In genomic region chr9:106402607-106403375, GRCm38 (mm10) we compare ENCODE assay signal across 17 mouse cellular contexts. TPM values are rescaled to one million over a fixed set of nuclear protein-coding genes. Genes with fewer than 3 reads are reported as not detected.
DNase-seq lines count a peak whose midpoint lies in the region; ATAC-seq and TF ChIP-seq lines count a peak whose summit lies in the region.
"Had no signal": no experiment of that assay in that cellular context is flagged by ENCODE, and none has a peak within 500 bp of the region (broad histone marks: within the 10 kb centered on the region; RNA-seq: fewer than 3 reads in every experiment).

No protein-coding gene starts in this region.

- 86% methylated on average over 16 of the region's 16 CpGs for WGBS in forebrain, embryonic 10.5 days
- 88% methylated on average over 16 of the region's 16 CpGs for WGBS in forebrain, embryonic 11.5 days

- no peak overlapping the region for H3K9ac ChIP-seq in forebrain, embryonic 11.5 days (ENCODE audit: low read length)
- H3K9ac ChIP-seq: embryonic facial prominence, embryonic 15.5 days; forebrain, embryonic 12.5 days; neural tube, embryonic 12.5 days had no signal

- TF ChIP-seq CTCF in left cerebral cortex, adult 2 months (IDR thresholded peaks at IDR 0.05), result no peak

- H3K27ac ChIP-seq in forebrain, embryonic 10.5 days, result 0 out of 2 replicates have a peak overlapping the region, but pooled peaks have one; percentile 12
- H3K27ac ChIP-seq in forebrain, embryonic 11.5 days (ENCODE audit: low read depth, low read length), result no peak overlapping the region
- peak overlapping the region; percentile 87 for H3K27ac ChIP-seq in left cerebral cortex, adult 2 months
- H3K27ac ChIP-seq: embryonic facial prominence, embryonic 15.5 days; forebrain, embryonic 12.5 days; neural tube, embryonic 12.5 days had no signal

- intact Hi-C loops in left cerebral cortex, adult 2 months (cut with DNase I), result loop anchor here (2.0 kb wide), 3 partner anchors 16 to 102 kb away; no protein-coding TSS in a partner anchor
- intact Hi-C loops in left cerebral cortex, postnatal 10 days (cut with DNase I), result no loop called here

- H3K27me3 ChIP-seq in forebrain, embryonic 10.5 days (ENCODE audit: poor library complexity, severe bottlenecking), result no peaks in the 10 kb centered on the region; the same call in 1 of the 2 replicates
- no peaks in the 10 kb centered on the region for H3K27me3 ChIP-seq in forebrain, embryonic 11.5 days (ENCODE audit: control insufficient read depth, insufficient read depth, low read length)
- H3K27me3 ChIP-seq: embryonic facial prominence, embryonic 15.5 days; forebrain, embryonic 12.5 days; neural tube, embryonic 12.5 days had no signal

- peaks cover 46% of the 10 kb centered on the region for H3K4me1 ChIP-seq in forebrain, embryonic 10.5 days
- H3K4me1 ChIP-seq in forebrain, embryonic 11.5 days (replicated peaks; ENCODE audit: control insufficient read depth, insufficient read depth, low read length), result 0 out of 2 replicates have a peak, but pooled peaks cover 2% of the 10 kb centered on the region
- H3K4me1 ChIP-seq: neural tube, embryonic 12.5 days had no signal

- ATAC-seq in forebrain, embryonic 11.5 days (replicated peaks; ENCODE audit: low FRiP score), result no peak

- no peaks in the 10 kb centered on the region for H3K36me3 ChIP-seq in forebrain, embryonic 10.5 days (replicated peaks)
- H3K36me3 ChIP-seq in forebrain, embryonic 11.5 days (ENCODE audit: control insufficient read depth, insufficient read depth, low read length), result no peaks in the 10 kb centered on the region
- H3K36me3 ChIP-seq: embryonic facial prominence, embryonic 15.5 days; forebrain, embryonic 12.5 days; neural tube, embryonic 12.5 days had no signal

- no peak overlapping the region for H3K4me3 ChIP-seq in forebrain, embryonic 10.5 days
- no peak overlapping the region for H3K4me3 ChIP-seq in forebrain, embryonic 11.5 days (ENCODE audit: low read depth, low read length)
- H3K4me3 ChIP-seq in left cerebral cortex, adult 2 months, result no peak overlapping the region
- H3K4me3 ChIP-seq: embryonic facial prominence, embryonic 15.5 days; forebrain, embryonic 12.5 days; neural tube, embryonic 12.5 days had no signal

- DNase-seq in forebrain, embryonic 10.5 days (ENCODE audit: extremely low spot score, low spot score), result no peak
- no peak for DNase-seq in forebrain, embryonic 11.5 days (ENCODE audit: low spot score)
- no peak for DNase-seq in left cerebral cortex, adult 2 months (ENCODE audit: extremely low spot score in 1 of 2, low spot score in 2 of 2)
- no peak for DNase-seq in left cerebral cortex, postnatal 10 days (ENCODE audit: extremely low spot score in 1 of 2, low spot score in 2 of 2)
- peak; percentile 69 to 70 for DNase-seq in right cerebral cortex, adult 2 months (ENCODE audit: low spot score in 2 of 2)
- no peak for DNase-seq in right cerebral cortex, postnatal 4 days
- DNase-seq in urinary bladder, postnatal 10 days (ENCODE audit: low spot score), result no peak
- DNase-seq in T-cell, adult 2 months (ENCODE audit: low spot score), result no peak
- DNase-seq: cerebellum, adult 9-11 months; heart, adult 11 months; kidney, adult 2 months; kidney, postnatal 14 days; lung, postnatal 10 days; thymus, postnatal 14 days had no signal

- no peaks in the 10 kb centered on the region for H3K9me3 ChIP-seq in forebrain, embryonic 10.5 days
- H3K9me3 ChIP-seq in forebrain, embryonic 11.5 days (ENCODE audit: control insufficient read depth, low read length), result no peaks in the 10 kb centered on the region
- H3K9me3 ChIP-seq: embryonic facial prominence, embryonic 15.5 days; forebrain, embryonic 12.5 days; neural tube, embryonic 12.5 days had no signal

- H3K4me2 ChIP-seq in forebrain, embryonic 11.5 days (ENCODE audit: low read depth, low read length, severe bottlenecking), result no peak overlapping the region
- H3K4me2 ChIP-seq: embryonic facial prominence, embryonic 15.5 days; forebrain, embryonic 12.5 days; neural tube, embryonic 12.5 days had no signal

RNA-seq across cellular contexts. Expression of gene Rpl29, which starts 26.5 kb away (rescaled TPM):
- 1,043 and 1,081 TPM in 2 replicates for polyA plus RNA-seq in forebrain, embryonic 10.5 days (2016; fragmentation: Nextera tagmentation; extraction: Ambion mirVana)
- polyA plus RNA-seq in forebrain, embryonic 11.5 days (2014; fragmentation: Nextera tagmentation; extraction: Ambion mirVana), result 879 and 889 TPM in 2 replicates
- 100 to 1,000 TPM; 273 to 308 TPM for total RNA-seq in left cerebral cortex, adult 2 months (2021)
- total RNA-seq in left cerebral cortex, postnatal 10 days (2021), result 100 to 1,000 TPM; 378 to 397 TPM

RNA-seq across cellular contexts. Expression of gene Dusp7, which starts 34.4 kb away (rescaled TPM):
- 17.6 and 18.9 TPM in 2 replicates for polyA plus RNA-seq in forebrain, embryonic 10.5 days (2016; fragmentation: Nextera tagmentation; extraction: Ambion mirVana)
- 26.8 and 27.6 TPM in 2 replicates for polyA plus RNA-seq in forebrain, embryonic 11.5 days (2014; fragmentation: Nextera tagmentation; extraction: Ambion mirVana)
- 100 to 1,000 TPM; 105 to 115 TPM for total RNA-seq in left cerebral cortex, adult 2 months (2021)
- 10 to 100 TPM; 80.7 to 82.0 TPM for total RNA-seq in left cerebral cortex, postnatal 10 days (2021)

RNA-seq across cellular contexts. Expression of gene Acy1, which starts 35.3 kb away (rescaled TPM):
- 45.6 and 51.3 TPM in 2 replicates for polyA plus RNA-seq in forebrain, embryonic 10.5 days (2016; fragmentation: Nextera tagmentation; extraction: Ambion mirVana)
- 39.5 and 43.4 TPM in 2 replicates for polyA plus RNA-seq in forebrain, embryonic 11.5 days (2014; fragmentation: Nextera tagmentation; extraction: Ambion mirVana)
- 10 to 100 TPM; 16.0 to 18.7 TPM for total RNA-seq in left cerebral cortex, adult 2 months (2021)
- 1 to 10 TPM; 9.2 to 9.3 TPM for total RNA-seq in left cerebral cortex, postnatal 10 days (2021)

RNA-seq across cellular contexts. Expression of gene Abhd14b, which starts 44.5 kb away (rescaled TPM):
- 4.4 and 6.0 TPM in 2 replicates for polyA plus RNA-seq in forebrain, embryonic 10.5 days (2016; fragmentation: Nextera tagmentation; extraction: Ambion mirVana)
- 4.6 and 4.7 TPM in 2 replicates for polyA plus RNA-seq in forebrain, embryonic 11.5 days (2014; fragmentation: Nextera tagmentation; extraction: Ambion mirVana)
- total RNA-seq in left cerebral cortex, adult 2 months (2021), result 10 to 100 TPM; 12.2 to 14.1 TPM
- total RNA-seq in left cerebral cortex, postnatal 10 days (2021), result 10 to 100 TPM in 1 of 2 experiments, 1 to 10 TPM in 1; 9.7 to 10.3 TPM

RNA-seq across cellular contexts. Expression of gene Abhd14a, which starts 44.7 kb away (rescaled TPM):
- 40.7 and 42.8 TPM in 2 replicates for polyA plus RNA-seq in forebrain, embryonic 10.5 days (2016; fragmentation: Nextera tagmentation; extraction: Ambion mirVana)
- polyA plus RNA-seq in forebrain, embryonic 11.5 days (2014; fragmentation: Nextera tagmentation; extraction: Ambion mirVana), result 38.3 and 41.0 TPM in 2 replicates
- total RNA-seq in left cerebral cortex, adult 2 months (2021), result 10 to 100 TPM; 38.4 to 38.6 TPM
- 10 to 100 TPM; 55.7 to 59.6 TPM for total RNA-seq in left cerebral cortex, postnatal 10 days (2021)

Comparison
In these comparisons a context has a peak if more than half of its experiments do, and no peak if none do; other contexts are left out.
1. DNase-seq: peak in right cerebral cortex, adult 2 months (2 of 2); none in forebrain, embryonic 10.5 days (single experiment), forebrain, embryonic 11.5 days (single experiment), left cerebral cortex, adult 2 months (0 of 2), left cerebral cortex, postnatal 10 days (0 of 2), right cerebral cortex, postnatal 4 days (single experiment), urinary bladder, postnatal 10 days (single experiment) and T-cell, adult 2 months (single experiment).